Mouse (Mus musculus) embryonic facial prominence, embryonic 11.5 days (tissue): ENCODE measurements around the gene Adamts18. TPM values are rescaled to one million over a fixed set of nuclear protein-coding genes. Genes with fewer than 3 reads are reported as not detected.

ENCODE experiments used
- ATAC-seq: fragments of 200-750 bp; cut with Nextera tagmentation; replicated peaks from 2 replicates; pipeline ENCODE4 v1.8.0; 2017; ENCODE audit warnings: low read depth; ENCODE audit not compliant: insufficient number of reproducible peaks, low FRiP score, low TSS enrichment
- DNase-seq: peaks from one replicate; pipeline ENCODE4 v3.0.0-alpha.2; 2015; ENCODE audit warnings: low spot score
- H3K27ac ChIP-seq: fragments of 300-500 bp; sonication (generic); replicated peaks from 2 replicates; pipeline ENCODE4 v1.5.1; 2014; ENCODE audit warnings: mild to moderate bottlenecking, low read depth, low read length, control low read depth
- H3K27me3 ChIP-seq: fragments of 300-500 bp; sonication (generic); 2 replicates; pipeline ENCODE4 v1.6.1; 2014; ENCODE audit warnings: mild to moderate bottlenecking, low read length, moderate library complexity, mixed read lengths; ENCODE audit not compliant: control insufficient read depth, insufficient read depth
- H3K36me3 ChIP-seq: fragments of 300-500 bp; sonication (generic); replicated peaks from 2 replicates; pipeline ENCODE4 v1.6.1; 2014; ENCODE audit warnings: low read depth, mild to moderate bottlenecking, low read length, moderate library complexity, mixed read lengths; ENCODE audit not compliant: control insufficient read depth, insufficient read depth
- H3K4me1 ChIP-seq: fragments of 300-500 bp; sonication (generic); 2 replicates; pipeline ENCODE4 v1.6.1; 2014; ENCODE audit warnings: low read length, mixed read lengths; ENCODE audit not compliant: control insufficient read depth, insufficient read depth
- H3K4me2 ChIP-seq: fragments of 300-500 bp; sonication (generic); 2 replicates; pipeline ENCODE4 v1.6.1; 2014; ENCODE audit warnings: low read depth, mild to moderate bottlenecking, control low read depth, low read length, moderate library complexity
- H3K4me3 ChIP-seq: fragments of 300-500 bp; sonication (generic); 2 replicates; pipeline ENCODE4 v1.5.1; 2014; ENCODE audit warnings: low read depth, low read length, control low read depth
- H3K9ac ChIP-seq: fragments of 300-500 bp; sonication (generic); replicated peaks from 2 replicates; pipeline ENCODE4 v1.6.1; 2014; ENCODE audit warnings: mild to moderate bottlenecking, control low read depth, low read length
- H3K9me3 ChIP-seq: fragments of 300-500 bp; sonication (generic); replicated peaks from 2 replicates; pipeline ENCODE4 v1.6.1; 2016; ENCODE audit warnings: mild to moderate bottlenecking, low read length, inconsistent platforms, mixed read lengths; ENCODE audit not compliant: control insufficient read depth
- WGBS: fragments of 180-500 bp; shearing (Covaris S2); extraction: QIAGEN DNeasy Blood & Tissue Kit; methylation state at CpG from one replicate; pipeline ENCODE4 v1.1.7; 2014; 5-methylcytosine and 5-hydroxymethylcytosine counted together
- polyA plus RNA-seq: library from polyadenylated mRNA; unstranded; fragments of >200 nt; fragmentation: Nextera tagmentation; extraction: Ambion mirVana; gene quantifications from 2 replicates; pipeline ENCODE4 v1.2.1, GENCODE M21; 2014

Gene Adamts18
- 3.6 and 4.6 TPM in 2 replicates for polyA plus RNA-seq

DNA sequence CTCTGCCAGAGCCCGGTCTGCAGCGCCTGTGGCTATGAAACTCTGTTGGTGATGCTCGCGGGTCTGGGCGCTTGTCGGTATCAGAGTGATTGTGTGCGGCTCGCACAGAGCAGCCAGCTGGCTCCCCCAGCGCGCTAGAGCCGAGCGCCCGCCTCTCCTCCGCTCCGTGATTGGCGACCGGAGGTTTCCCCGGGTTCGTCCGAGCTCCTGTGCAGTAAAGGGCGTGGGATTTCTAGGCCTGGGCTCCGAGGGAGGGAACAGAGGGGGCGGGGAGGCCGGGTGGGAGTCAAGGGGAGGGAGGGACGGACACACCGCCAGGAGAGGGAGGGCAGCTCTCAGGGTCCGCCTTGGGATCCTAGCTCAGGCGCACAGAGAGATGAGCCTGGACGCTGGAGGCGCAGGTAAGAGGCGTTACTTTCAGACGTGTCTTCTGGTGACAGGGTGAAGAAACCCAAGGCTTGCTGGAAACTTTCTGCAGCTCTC, at the start of gene Adamts18:
Gene Adamts18 (minus strand): TSS at position 86 of the 483 bp plus-strand sequence.
- Histone ChIP-seq H3K27me3 (peaks cover 21% of the 10 kb centered on the region), H3K27ac (peak within 1 kb of the TSS; percentile 41; the same call in 1 of the 2 replicates), H3K36me3 (no peaks in the 10 kb centered on the region), H3K4me2 (peak within 1 kb of the TSS; percentile 99), H3K4me1 (peaks cover 4% of the 10 kb centered on the region; the same call in 1 of the 2 replicates), H3K9ac (peak within 1 kb of the TSS; percentile 62), H3K9me3 (no peaks in the 10 kb centered on the region), H3K4me3 (peak within 1 kb of the TSS; percentile 50)
- ATAC-seq (peak; percentile 68), DNase-seq (peak; percentile 70)
- WGBS, result under 1% methylated on average over 28 of the region's 32 CpGs

DNA sequence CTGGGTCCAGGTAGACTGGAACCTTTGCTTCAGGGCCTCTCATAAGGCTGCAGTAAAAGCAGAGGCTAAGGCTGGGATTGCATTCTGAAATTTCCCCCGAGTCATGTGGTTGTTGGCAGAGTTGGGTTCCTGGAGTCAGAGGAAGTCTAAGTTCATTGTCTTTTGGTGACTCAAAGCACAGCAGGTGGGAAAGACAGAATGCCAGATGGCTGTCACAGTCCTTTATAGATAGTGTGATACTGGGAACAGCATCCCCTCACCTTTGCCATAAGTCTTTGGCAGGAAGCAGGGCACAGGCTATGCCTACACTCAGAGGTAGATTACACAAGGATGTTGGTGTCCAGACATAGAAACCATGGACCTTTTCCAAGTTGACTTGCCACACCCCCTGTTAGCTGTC, 47.9 kb upstream of the Adamts18 start:
- no peak overlapping the region for H3K4me2 ChIP-seq
- H3K9me3 ChIP-seq, result no peaks in the 10 kb centered on the region
- no peak overlapping the region for H3K9ac ChIP-seq
- ATAC-seq (no peak), DNase-seq (no peak)
- H3K27me3 ChIP-seq, result no peaks in the 10 kb centered on the region
- H3K4me3 ChIP-seq, result no peak overlapping the region
- H3K36me3 ChIP-seq, result no peaks in the 10 kb centered on the region
- H3K27ac ChIP-seq, result no peak overlapping the region
- no peaks in the 10 kb centered on the region for H3K4me1 ChIP-seq
- 86% methylated on average over 1 of the region's 1 CpGs for WGBS

DNA sequence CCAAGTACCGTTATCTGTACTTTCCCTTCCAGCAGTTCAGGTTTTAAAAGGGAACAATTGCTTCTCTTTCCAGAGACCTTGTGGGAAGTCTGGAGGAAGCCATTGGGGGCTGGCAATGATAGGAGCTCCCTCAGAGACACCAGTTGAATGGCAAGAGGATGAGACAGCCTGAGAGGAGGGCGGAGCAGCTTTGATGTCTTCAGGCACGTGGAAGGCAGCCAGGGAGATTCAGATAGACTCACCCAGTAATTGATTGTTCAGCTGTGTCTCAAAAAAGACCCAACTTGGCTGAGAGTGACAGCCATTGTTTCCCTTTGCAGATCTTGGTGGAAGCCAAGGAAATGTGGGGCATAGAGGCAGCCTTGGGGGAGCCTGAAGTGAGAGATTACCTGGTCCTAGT, 42.8 kb upstream of the Adamts18 start:
- Histone ChIP-seq H3K9ac (no peak overlapping the region), H3K4me2 (no peak overlapping the region), H3K4me3 (no peak overlapping the region), H3K27ac (no peak overlapping the region), H3K27me3 (no peaks in the 10 kb centered on the region), H3K4me1 (no peaks in the 10 kb centered on the region), H3K36me3 (no peaks in the 10 kb centered on the region), H3K9me3 (no peaks in the 10 kb centered on the region)
- WGBS, result 49% methylated on average over 3 of the region's 3 CpGs
- ATAC-seq, result no peak
- DNase-seq, result no peak

DNA sequence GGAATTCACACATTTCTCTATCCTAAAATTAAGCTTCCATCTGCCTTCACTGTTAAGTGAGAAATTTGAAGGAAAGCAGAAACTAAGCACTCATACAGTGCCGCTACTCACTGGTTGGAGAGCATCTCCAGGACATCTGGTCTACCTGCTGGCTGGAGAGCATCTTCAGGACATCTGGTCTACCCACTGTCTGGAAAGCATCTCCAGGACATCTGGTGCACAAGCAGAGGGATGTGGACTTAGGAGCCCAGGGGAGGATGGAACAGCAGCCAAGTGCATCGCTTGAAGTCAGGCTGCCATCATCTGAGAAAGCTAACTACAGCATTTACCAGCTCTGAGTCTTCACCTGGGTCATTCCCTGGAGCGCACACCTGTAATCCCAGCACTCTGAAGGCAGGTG, 38.0 kb upstream of the Adamts18 start:
- 94% methylated on average over 3 of the region's 3 CpGs for WGBS
- Histone ChIP-seq H3K4me3 (no peak overlapping the region), H3K27me3 (no peaks in the 10 kb centered on the region), H3K4me2 (no peak overlapping the region), H3K27ac (no peak overlapping the region), H3K4me1 (no peaks in the 10 kb centered on the region), H3K36me3 (no peaks in the 10 kb centered on the region), H3K9ac (no peak overlapping the region), H3K9me3 (no peaks in the 10 kb centered on the region)
- DNase-seq (no peak), ATAC-seq (no peak)

DNA sequence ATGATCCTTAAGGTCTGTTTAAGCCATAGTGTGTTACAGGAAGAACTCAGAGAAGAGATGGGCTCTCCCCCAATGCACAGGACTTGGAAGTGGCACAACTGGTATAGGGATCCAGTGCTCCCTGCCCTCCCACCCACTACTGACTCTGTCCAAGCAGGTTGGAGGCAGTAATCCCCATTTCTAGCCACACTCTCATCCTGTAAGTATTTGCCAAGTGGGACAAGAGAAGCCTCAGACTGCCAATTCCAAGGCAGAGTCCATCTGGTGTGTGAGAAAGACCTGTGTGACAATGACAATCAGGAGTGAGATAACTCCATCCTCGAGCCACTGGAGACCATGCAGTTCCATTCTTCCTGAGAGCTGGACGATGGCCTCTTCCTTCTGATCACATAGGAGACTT, 36.6 kb upstream of the Adamts18 start:
- 80% methylated on average over 2 of the region's 2 CpGs for WGBS
- ATAC-seq (no peak), DNase-seq (no peak)
- Histone ChIP-seq H3K9ac (no peak overlapping the region), H3K27me3 (no peaks in the 10 kb centered on the region), H3K4me1 (no peaks in the 10 kb centered on the region), H3K27ac (no peak overlapping the region), H3K36me3 (no peaks in the 10 kb centered on the region), H3K4me2 (no peak overlapping the region), H3K9me3 (no peaks in the 10 kb centered on the region), H3K4me3 (no peak overlapping the region)

DNA sequence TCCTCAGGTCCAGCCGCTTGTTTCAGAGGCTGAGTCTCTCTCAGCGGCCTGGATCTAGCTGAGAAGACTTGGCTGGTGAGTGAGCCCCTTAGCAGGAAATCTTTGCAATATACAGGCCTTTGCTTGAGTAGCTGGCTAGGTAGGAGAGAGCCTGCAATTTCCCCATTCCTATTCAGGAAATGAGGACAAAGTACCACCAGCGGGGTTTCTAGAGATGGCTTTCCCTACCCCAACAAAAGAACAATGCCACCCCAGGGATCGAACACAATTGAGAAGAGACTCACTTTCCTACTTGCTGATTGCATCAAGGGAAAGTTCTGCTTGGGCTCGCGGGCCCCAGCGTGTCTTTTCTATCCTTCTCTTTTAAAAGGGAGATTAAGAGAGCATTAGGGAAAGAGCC, 35.5 kb upstream of the Adamts18 start:
- Histone ChIP-seq H3K27me3 (no peaks in the 10 kb centered on the region), H3K27ac (no peak overlapping the region), H3K4me3 (no peak overlapping the region), H3K4me2 (no peak overlapping the region), H3K9ac (no peak overlapping the region), H3K4me1 (no peaks in the 10 kb centered on the region), H3K36me3 (no peaks in the 10 kb centered on the region), H3K9me3 (no peaks in the 10 kb centered on the region)
- ATAC-seq (no peak), DNase-seq (no peak)
- 12% methylated on average over 7 of the region's 7 CpGs for WGBS

DNA sequence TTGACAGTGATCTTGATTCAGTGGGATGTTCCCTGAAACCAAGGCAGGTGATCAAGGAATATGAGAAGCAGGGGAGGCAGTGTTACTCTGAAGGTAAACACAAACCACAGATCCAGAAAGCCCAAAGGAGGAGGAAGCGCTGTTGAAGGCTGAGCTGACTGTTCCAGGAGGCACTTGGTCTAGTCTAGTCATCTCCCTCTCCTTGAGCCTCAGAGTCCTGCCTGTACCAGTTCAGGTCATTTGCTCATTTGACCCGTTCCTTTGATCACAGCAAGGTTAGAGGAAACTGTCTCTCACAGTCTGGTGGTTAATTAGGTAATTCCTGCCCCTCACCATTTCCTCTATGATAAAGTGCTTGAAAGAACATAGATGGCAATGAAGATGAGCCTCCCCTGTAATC, 34.0 kb upstream of the Adamts18 start:
- H3K36me3 ChIP-seq, result no peaks in the 10 kb centered on the region
- no peak overlapping the region for H3K4me2 ChIP-seq
- no peaks in the 10 kb centered on the region for H3K27me3 ChIP-seq
- no peaks in the 10 kb centered on the region for H3K4me1 ChIP-seq
- WGBS, result 63% methylated on average over 2 of the region's 2 CpGs
- H3K9ac ChIP-seq, result no peak overlapping the region
- no peak overlapping the region for H3K4me3 ChIP-seq
- no peak for ATAC-seq
- H3K27ac ChIP-seq, result no peak overlapping the region
- H3K9me3 ChIP-seq, result no peaks in the 10 kb centered on the region
- no peak for DNase-seq

DNA sequence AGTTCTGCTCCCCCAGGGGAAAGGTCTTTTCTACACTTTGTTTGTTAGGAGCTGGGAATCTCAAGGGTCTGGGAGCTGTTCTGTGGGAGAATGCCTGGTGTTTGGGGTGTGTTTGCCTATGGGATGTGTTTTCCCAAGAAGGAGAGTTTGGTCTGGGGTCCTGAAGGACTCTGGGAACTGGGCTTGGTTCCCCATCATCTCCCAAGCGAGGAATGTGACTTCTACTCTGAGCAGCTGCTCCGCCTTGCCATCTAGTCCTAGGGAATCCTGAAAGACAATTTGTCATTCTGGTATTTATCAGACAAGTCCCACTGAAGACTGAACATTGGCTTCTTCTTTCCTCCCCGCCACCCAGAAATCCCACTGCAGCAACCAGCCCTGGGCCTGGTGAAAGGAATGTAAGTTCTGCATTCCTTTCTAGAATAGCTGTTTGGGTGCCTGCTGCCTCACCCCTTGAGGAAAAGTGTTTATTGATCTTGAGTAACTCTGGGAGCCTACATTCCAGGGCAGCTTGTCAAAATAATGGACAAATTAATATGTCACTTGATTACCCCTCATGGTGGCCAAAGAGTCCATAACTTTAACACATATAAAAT, 30.0 kb upstream of the Adamts18 start:
- DNase-seq (no peak), ATAC-seq (no peak)
- Histone ChIP-seq H3K4me1 (no peaks in the 10 kb centered on the region), H3K9me3 (no peaks in the 10 kb centered on the region), H3K27ac (no peak overlapping the region), H3K9ac (no peak overlapping the region), H3K27me3 (no peaks in the 10 kb centered on the region), H3K4me2 (no peak overlapping the region), H3K4me3 (no peak overlapping the region), H3K36me3 (no peaks in the 10 kb centered on the region)
- 70% methylated on average over 3 of the region's 3 CpGs for WGBS
